Mouse (Mus musculus) ovary, postnatal 14 days (tissue): ENCODE measurements at regions not wholly inside any gene's neighbourhood (a gene's known extent, or its start where the extent isn't known, plus 50 kb on each side); places are given as distances from the start of the nearest gene placed in this dataset.

ENCODE experiments used
- DNase-seq: peaks from one replicate; pipeline ENCODE4 v3.0.0; 2022; ENCODE audit warnings: low spot score

- DNase-seq = no peak
These were observed 803.5 kb downstream of the Efna5 start for GRCm38 (mm10) chr17:62077604-62078003.

GRCm38 (mm10) chr17:62064939-62065338 lies 816.2 kb downstream of the Efna5 start:
- no peak for DNase-seq

- no peak for DNase-seq
These were observed 823.1 kb downstream of the Efna5 start for GRCm38 (mm10) chr17:62058016-62058415.

- DNase-seq = no peak
These were observed 826.3 kb downstream of the Efna5 start for GRCm38 (mm10) chr17:62054801-62055200.

- DNase-seq = no peak
These were observed 832.1 kb downstream of the Efna5 start for GRCm38 (mm10) chr17:62048989-62049388.

GRCm38 (mm10) chr17:62030614-62031013 lies 850.5 kb downstream of the Efna5 start:
- no peak for DNase-seq
